Mouse (Mus musculus): ENCODE results near the gene Nupl2.

Nupl2 gene

GRCm38 (mm10) chr5:24164789-24165445, at the start of gene Nupl2:
TSS of gene Nupl2 (plus strand) at chr5:24164963.
- DNase-seq = peak; percentile 96

GRCm38 (mm10) chr5:24122221-24122620, 42.5 kb upstream of the Nupl2 start:
- DNase-seq = no peak

- no peak for DNase-seq
Observed at GRCm38 (mm10) chr5:24124175-24124574, 40.6 kb upstream of the Nupl2 start.

GRCm38 (mm10) chr5:24124579-24125276, 40.0 kb upstream of the Nupl2 start:
- DNase-seq = no peak

GRCm38 (mm10) chr5:24125910-24126636, 38.7 kb upstream of the Nupl2 start:
- DNase-seq = no peak

- DNase-seq = no peak
Observed at GRCm38 (mm10) chr5:24126967-24127366, 37.8 kb upstream of the Nupl2 start.

GRCm38 (mm10) chr5:24146964-24147363, 17.8 kb upstream of the Nupl2 start:
- no peak for DNase-seq

GRCm38 (mm10) chr5:24152199-24152598, 12.6 kb upstream of the Nupl2 start:
- no peak for DNase-seq

GRCm38 (mm10) chr5:24156774-24157173, 8.0 kb upstream of the Nupl2 start:
- no peak for DNase-seq

GRCm38 (mm10) chr5:24167263-24167662, 2.5 kb downstream of the Nupl2 start:
- no peak for DNase-seq

- DNase-seq = no peak
Observed at GRCm38 (mm10) chr5:24169881-24170280, 5.1 kb downstream of the Nupl2 start.

GRCm38 (mm10) chr5:24172092-24172491, 7.3 kb downstream of the Nupl2 start:
- DNase-seq = no peak

- no peak for DNase-seq
Observed at GRCm38 (mm10) chr5:24181514-24182295, 16.9 kb downstream of the Nupl2 start.

- no peak for DNase-seq
Observed at GRCm38 (mm10) chr5:24182296-24182734, 17.6 kb downstream of the Nupl2 start.

GRCm38 (mm10) chr5:24183096-24183495, 18.3 kb downstream of the Nupl2 start:
- no peak for DNase-seq

- no peak for DNase-seq
Observed at GRCm38 (mm10) chr5:24184011-24184410, 19.2 kb downstream of the Nupl2 start.

GRCm38 (mm10) chr5:24188476-24188875, 23.7 kb downstream of the Nupl2 start:
- no peak for DNase-seq

- DNase-seq = no peak
Observed at GRCm38 (mm10) chr5:24191821-24192220, 27.1 kb downstream of the Nupl2 start.

- no peak for DNase-seq
Observed at GRCm38 (mm10) chr5:24201006-24201405, 36.2 kb downstream of the Nupl2 start.

- no peak for DNase-seq
Observed at GRCm38 (mm10) chr5:24202492-24202891, 37.7 kb downstream of the Nupl2 start.

GRCm38 (mm10) chr5:24203266-24203665, 38.5 kb downstream of the Nupl2 start:
- no peak for DNase-seq

- no peak for DNase-seq
Observed at GRCm38 (mm10) chr5:24207965-24208364, 43.2 kb downstream of the Nupl2 start.

- no peak for DNase-seq
Observed at GRCm38 (mm10) chr5:24208505-24208904, 43.7 kb downstream of the Nupl2 start.
